Mouse (Mus musculus) heart, postnatal 4 days (tissue): ENCODE results near the gene Fam124b. TPM values are rescaled to one million over a fixed set of nuclear protein-coding genes. Genes with fewer than 3 reads are reported as not detected.

Source experiments
- DNase-seq: peaks from one replicate; pipeline ENCODE4 v3.0.0; 2021
- total RNA-seq, 2 experiments: library from RNA; stranded (reverse); gene quantifications; 2 replicates each; pipeline ENCODE4 v1.2.3; 2021

Gene Fam124b
- total RNA-seq, 2 experiments from 2014 or later = 5.8 to 6.6 TPM

- DNase-seq = no peak
Measured at GRCm38 (mm10) chr1:80167706-80168105, 50.6 kb downstream of the Fam124b start.

- no peak for DNase-seq
Measured at GRCm38 (mm10) chr1:80166577-80166976, 51.7 kb downstream of the Fam124b start.

DNA sequence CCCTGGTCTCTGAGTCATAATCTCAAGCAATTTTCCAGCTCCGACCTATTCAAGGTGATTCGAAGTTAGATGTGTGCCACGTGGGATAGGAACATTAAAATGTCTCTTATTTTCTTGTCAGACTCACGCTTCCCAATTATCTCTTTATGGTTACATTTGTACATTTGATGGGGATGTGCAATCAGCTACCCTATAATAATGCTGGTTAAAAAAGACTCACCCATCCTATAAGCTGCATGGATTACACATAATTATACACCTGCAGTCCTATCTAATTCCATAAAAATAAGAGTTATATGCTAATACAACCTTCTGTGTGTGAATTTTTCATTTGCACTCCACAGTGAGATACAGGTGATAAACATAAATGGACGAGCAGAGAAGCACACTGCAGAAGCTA lies 52.9 kb downstream of the Fam124b start:
- DNase-seq = no peak

DNA sequence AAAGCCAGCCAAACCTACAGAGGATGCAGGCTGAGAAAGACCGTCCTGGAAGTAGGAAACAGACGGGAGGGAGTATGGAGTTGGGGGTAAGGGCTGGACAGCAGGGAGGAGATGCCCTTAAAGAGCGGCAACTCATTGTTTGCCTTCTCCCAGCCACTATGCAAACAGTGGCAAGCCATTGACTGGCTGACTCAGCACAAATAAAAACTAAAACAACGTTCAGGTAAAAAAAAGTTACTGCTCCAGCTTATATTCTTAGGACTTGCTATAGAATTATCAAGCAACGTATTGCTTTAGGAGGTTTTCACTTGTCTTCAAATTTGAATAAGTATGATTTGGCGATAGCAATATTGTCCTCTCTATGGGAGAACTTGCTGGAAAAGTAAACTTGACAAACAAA lies 55.3 kb downstream of the Fam124b start:
- DNase-seq = no peak

DNA sequence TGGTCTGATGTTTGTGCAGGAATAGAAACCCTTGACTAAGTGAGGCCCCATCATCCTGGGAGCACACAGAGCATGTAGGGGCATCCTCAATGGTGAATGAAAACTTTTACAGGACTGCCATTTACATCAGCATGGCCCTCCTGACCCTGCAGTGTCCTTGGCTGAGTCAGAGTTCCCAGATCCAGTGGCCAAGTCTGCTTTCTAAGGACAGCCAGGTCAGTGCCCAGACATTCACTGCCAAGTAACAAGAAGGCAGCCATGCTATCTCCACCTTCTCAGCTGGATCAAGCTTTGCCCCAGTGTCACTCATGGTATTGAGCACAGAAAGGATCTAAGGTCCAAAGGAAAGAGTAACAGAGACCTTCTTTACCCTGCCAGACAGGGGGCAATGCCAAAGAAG lies 58.7 kb downstream of the Fam124b start:
- no peak for DNase-seq

- no peak for DNase-seq
Measured at GRCm38 (mm10) chr1:80154902-80155301, 63.4 kb downstream of the Fam124b start.

GRCm38 (mm10) chr1:80153125-80153716 lies 65.1 kb downstream of the Fam124b start:
- DNase-seq = no peak

DNA sequence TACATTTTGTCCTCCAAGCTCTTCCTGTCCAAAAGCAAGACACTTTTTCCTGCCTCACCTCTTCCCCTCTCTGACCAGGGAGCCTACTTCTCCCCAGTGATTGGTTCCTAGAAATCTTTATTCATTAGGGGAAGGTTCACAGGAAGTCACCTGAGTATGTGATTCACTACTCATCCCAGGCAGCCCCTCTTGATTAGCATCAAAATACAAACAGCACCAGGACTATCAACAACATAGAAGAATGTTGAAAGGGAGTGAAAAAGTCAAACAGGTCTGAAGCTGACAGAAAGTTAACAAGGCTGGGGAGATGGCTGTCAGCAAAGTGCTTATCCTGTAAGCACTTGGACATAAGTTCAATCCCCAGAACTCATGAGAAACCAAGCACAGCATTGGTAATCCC lies 67.6 kb downstream of the Fam124b start:
- no peak for DNase-seq

Other genes starting within 250 kb of the Fam124b start
- 100 to 1,000 TPM; 123 to 124 TPM for gene Cul3, start 122.0 kb upstream of the Fam124b start, total RNA-seq
- not detected for gene Gm45261, start 243.0 kb upstream of the Fam124b start, total RNA-seq